Mouse (Mus musculus) liver, postnatal 0 days (tissue): ENCODE results near the gene Mterf4.
A peak's percentile ranks its signal among the peaks of the same experiment; 100 is the strongest.

ENCODE experiments used
- CTCF ChIP-seq: sonication (generic); IDR thresholded peaks from 2 replicates; pipeline ENCODE4 v1.5.1; 2016; ENCODE audit warnings: antibody characterized with exemption, low read depth
- EP300 ChIP-seq: IDR thresholded peaks from 2 replicates; pipeline ENCODE4 v1.6.1; 2016; ENCODE audit warnings: antibody characterized with exemption, low read depth, mild to moderate bottlenecking

- peak; percentile 13; the same call in 1 of the 2 replicates for TF ChIP-seq CTCF
- 0 out of 2 replicates have a peak, but pooled peaks have one; percentile 34 for TF ChIP-seq EP300
Observed at GRCm38 (mm10) chr1:93305581-93306337, at the start of gene Mterf4.
